Mouse (Mus musculus): ENCODE results near the gene Ebp. TPM values are rescaled to one million over a fixed set of nuclear protein-coding genes. Genes with fewer than 3 reads are reported as not detected.
A peak's percentile ranks its signal among the peaks of the same experiment; 100 is the strongest.

The Ebp gene
- polyA plus RNA-seq, 1 experiment from 2014 or later: 24.4 TPM

GRCm38 (mm10) chrX:8218114-8218513 is 24.8 kb upstream of the Ebp start:
- no peak overlapping the region for H3K4me3 ChIP-seq (ENCODE audit: low read depth, low read length)
- no peaks in the 10 kb centered on the region for H3K9me3 ChIP-seq (replicated peaks; ENCODE audit: control insufficient read depth, low read length)
- no peak overlapping the region for H3K9ac ChIP-seq (ENCODE audit: low read depth, low read length)
- H3K4me2 ChIP-seq: no peak overlapping the region
- 35% methylated on average over 2 of the region's 2 CpGs for WGBS (ENCODE audit: insufficient replicate concordance)
- H3K27me3 ChIP-seq (ENCODE audit: control insufficient read depth, insufficient read depth, low read length): peaks cover 2% of the 10 kb centered on the region; the same call in 1 of the 2 replicates
- H3K36me3 ChIP-seq (ENCODE audit: control insufficient read depth, insufficient read depth, low read length): no peaks in the 10 kb centered on the region
- H3K27ac ChIP-seq (ENCODE audit: low read depth, low read length): no peak overlapping the region
- H3K4me1 ChIP-seq (ENCODE audit: control insufficient read depth, insufficient read depth, low read length): no peaks in the 10 kb centered on the region
- ATAC-seq (replicated peaks; ENCODE audit: insufficient number of reproducible peaks, low FRiP score, low TSS enrichment): no peak

- Histone ChIP-seq H3K36me3 (ENCODE audit: control insufficient read depth, insufficient read depth, low read length) (no peaks in the 10 kb centered on the region), H3K4me3 (ENCODE audit: low read depth, low read length) (no peak overlapping the region), H3K27ac (ENCODE audit: low read depth, low read length) (no peak overlapping the region), H3K9me3 (replicated peaks; ENCODE audit: control insufficient read depth, low read length) (no peaks in the 10 kb centered on the region), H3K4me2 (no peak overlapping the region), H3K27me3 (ENCODE audit: control insufficient read depth, insufficient read depth, low read length) (peaks cover 2% of the 10 kb centered on the region; the same call in 1 of the 2 replicates), H3K9ac (ENCODE audit: low read depth, low read length) (no peak overlapping the region), H3K4me1 (ENCODE audit: control insufficient read depth, insufficient read depth, low read length) (no peaks in the 10 kb centered on the region)
- ATAC-seq (replicated peaks; ENCODE audit: insufficient number of reproducible peaks, low FRiP score, low TSS enrichment): no peak
- 25% methylated on average over 6 of the region's 6 CpGs for WGBS (ENCODE audit: insufficient replicate concordance)
These were observed 24.1 kb upstream of the Ebp start for GRCm38 (mm10) chrX:8217383-8217782.

- Histone ChIP-seq H3K9me3 (replicated peaks; ENCODE audit: control insufficient read depth, low read length) (no peaks in the 10 kb centered on the region), H3K4me1 (ENCODE audit: control insufficient read depth, insufficient read depth, low read length) (no peaks in the 10 kb centered on the region), H3K27me3 (ENCODE audit: control insufficient read depth, insufficient read depth, low read length) (no peaks in the 10 kb centered on the region; the same call in 1 of the 2 replicates), H3K4me2 (no peak overlapping the region), H3K36me3 (ENCODE audit: control insufficient read depth, insufficient read depth, low read length) (no peaks in the 10 kb centered on the region), H3K9ac (ENCODE audit: low read depth, low read length) (no peak overlapping the region), H3K27ac (ENCODE audit: low read depth, low read length) (no peak overlapping the region), H3K4me3 (ENCODE audit: low read depth, low read length) (no peak overlapping the region)
- WGBS (ENCODE audit: insufficient replicate concordance): 71% methylated on average over 7 of the region's 7 CpGs
- ATAC-seq (replicated peaks; ENCODE audit: insufficient number of reproducible peaks, low FRiP score, low TSS enrichment): no peak
These were observed 18.3 kb upstream of the Ebp start for GRCm38 (mm10) chrX:8211490-8212207.

DNA sequence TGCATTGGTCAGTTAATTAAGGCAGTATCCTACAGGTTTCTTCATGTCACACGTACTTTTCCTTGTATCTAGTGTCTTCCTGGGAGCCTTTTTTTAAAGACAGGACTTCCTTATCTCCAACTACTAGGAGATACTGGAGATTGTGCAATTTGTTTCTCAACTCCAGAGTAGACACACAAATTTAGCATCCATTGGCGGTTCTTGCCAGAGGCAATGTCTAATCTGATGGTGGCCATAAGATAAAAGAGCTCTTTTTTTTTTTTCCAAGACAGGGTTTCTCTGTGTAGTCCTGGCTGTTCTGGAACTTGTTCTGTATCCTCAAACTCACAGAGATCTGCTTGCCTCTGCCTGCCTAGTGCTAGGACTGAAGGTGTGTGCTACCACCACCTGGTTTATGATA is 16.4 kb upstream of the Ebp start:
- Histone ChIP-seq H3K27me3 (ENCODE audit: control insufficient read depth, insufficient read depth, low read length) (no peaks in the 10 kb centered on the region; the same call in 1 of the 2 replicates), H3K27ac (ENCODE audit: low read depth, low read length) (no peak overlapping the region), H3K9ac (ENCODE audit: low read depth, low read length) (no peak overlapping the region), H3K4me1 (ENCODE audit: control insufficient read depth, insufficient read depth, low read length) (no peaks in the 10 kb centered on the region), H3K9me3 (replicated peaks; ENCODE audit: control insufficient read depth, low read length) (no peaks in the 10 kb centered on the region), H3K4me3 (ENCODE audit: low read depth, low read length) (no peak overlapping the region), H3K36me3 (ENCODE audit: control insufficient read depth, insufficient read depth, low read length) (no peaks in the 10 kb centered on the region), H3K4me2 (no peak overlapping the region)
- ATAC-seq (replicated peaks; ENCODE audit: insufficient number of reproducible peaks, low FRiP score, low TSS enrichment): no peak
- WGBS (ENCODE audit: insufficient replicate concordance): 39% methylated on average over 2 of the region's 2 CpGs

GRCm38 (mm10) chrX:8207224-8207623 is 13.9 kb upstream of the Ebp start:
- Histone ChIP-seq H3K36me3 (ENCODE audit: control insufficient read depth, insufficient read depth, low read length) (no peaks in the 10 kb centered on the region), H3K9ac (ENCODE audit: low read depth, low read length) (no peak overlapping the region), H3K4me1 (ENCODE audit: control insufficient read depth, insufficient read depth, low read length) (no peaks in the 10 kb centered on the region), H3K4me2 (peak overlapping the region; percentile 72), H3K4me3 (ENCODE audit: low read depth, low read length) (no peak overlapping the region), H3K27me3 (ENCODE audit: control insufficient read depth, insufficient read depth, low read length) (no peaks in the 10 kb centered on the region; the same call in 1 of the 2 replicates), H3K27ac (ENCODE audit: low read depth, low read length) (no peak overlapping the region), H3K9me3 (replicated peaks; ENCODE audit: control insufficient read depth, low read length) (no peaks in the 10 kb centered on the region)
- ATAC-seq (replicated peaks; ENCODE audit: insufficient number of reproducible peaks, low FRiP score, low TSS enrichment): no peak
- 31% methylated on average over 4 of the region's 4 CpGs for WGBS (ENCODE audit: insufficient replicate concordance)

GRCm38 (mm10) chrX:8206694-8207197 is 13.4 kb upstream of the Ebp start:
- Histone ChIP-seq H3K4me2 (peak overlapping the region; percentile 72), H3K27ac (ENCODE audit: low read depth, low read length) (no peak overlapping the region), H3K9ac (ENCODE audit: low read depth, low read length) (no peak overlapping the region), H3K36me3 (ENCODE audit: control insufficient read depth, insufficient read depth, low read length) (no peaks in the 10 kb centered on the region), H3K27me3 (ENCODE audit: control insufficient read depth, insufficient read depth, low read length) (no peaks in the 10 kb centered on the region; the same call in 1 of the 2 replicates), H3K4me3 (ENCODE audit: low read depth, low read length) (peak overlapping the region; percentile 51), H3K9me3 (replicated peaks; ENCODE audit: control insufficient read depth, low read length) (no peaks in the 10 kb centered on the region), H3K4me1 (ENCODE audit: control insufficient read depth, insufficient read depth, low read length) (no peaks in the 10 kb centered on the region)
- 17% methylated on average over 11 of the region's 11 CpGs for WGBS (ENCODE audit: insufficient replicate concordance)
- ATAC-seq (replicated peaks; ENCODE audit: insufficient number of reproducible peaks, low FRiP score, low TSS enrichment): no peak

GRCm38 (mm10) chrX:8206015-8206693 is 12.8 kb upstream of the Ebp start, which contains the start of gene Porcn:
TSS of gene Porcn (minus strand) at chrX:8206525.
- no peaks in the 10 kb centered on the region for H3K4me1 ChIP-seq (ENCODE audit: control insufficient read depth, insufficient read depth, low read length)
- H3K27ac ChIP-seq (ENCODE audit: low read depth, low read length): no peak within 1 kb of the TSS
- H3K27me3 ChIP-seq (ENCODE audit: control insufficient read depth, insufficient read depth, low read length): no peaks in the 10 kb centered on the region; the same call in 1 of the 2 replicates
- WGBS (ENCODE audit: insufficient replicate concordance): 8% methylated on average over 43 of the region's 46 CpGs
- H3K4me2 ChIP-seq: peak within 1 kb of the TSS; percentile 72
- ATAC-seq (replicated peaks; ENCODE audit: insufficient number of reproducible peaks, low FRiP score, low TSS enrichment): peak; percentile 89
- H3K36me3 ChIP-seq (ENCODE audit: control insufficient read depth, insufficient read depth, low read length): no peaks in the 10 kb centered on the region
- peak within 1 kb of the TSS; percentile 70 for H3K9ac ChIP-seq (ENCODE audit: low read depth, low read length)
- peak within 1 kb of the TSS; percentile 51 for H3K4me3 ChIP-seq (ENCODE audit: low read depth, low read length)
- no peaks in the 10 kb centered on the region for H3K9me3 ChIP-seq (replicated peaks; ENCODE audit: control insufficient read depth, low read length)

- H3K36me3 ChIP-seq (ENCODE audit: control insufficient read depth, insufficient read depth, low read length): no peaks in the 10 kb centered on the region
- H3K4me1 ChIP-seq (ENCODE audit: control insufficient read depth, insufficient read depth, low read length): no peaks in the 10 kb centered on the region
- 38% methylated on average over 7 of the region's 7 CpGs for WGBS (ENCODE audit: insufficient replicate concordance)
- no peaks in the 10 kb centered on the region; the same call in 1 of the 2 replicates for H3K27me3 ChIP-seq (ENCODE audit: control insufficient read depth, insufficient read depth, low read length)
- H3K9ac ChIP-seq (ENCODE audit: low read depth, low read length): no peak overlapping the region
- no peak for ATAC-seq (replicated peaks; ENCODE audit: insufficient number of reproducible peaks, low FRiP score, low TSS enrichment)
- no peak overlapping the region for H3K27ac ChIP-seq (ENCODE audit: low read depth, low read length)
- H3K9me3 ChIP-seq (replicated peaks; ENCODE audit: control insufficient read depth, low read length): no peaks in the 10 kb centered on the region
- peak overlapping the region; percentile 72 for H3K4me2 ChIP-seq
- no peak overlapping the region; the same call in 1 of the 2 replicates for H3K4me3 ChIP-seq (ENCODE audit: low read depth, low read length)
These were observed 12.2 kb upstream of the Ebp start for GRCm38 (mm10) chrX:8205551-8205950.
